ENCODE assay signal across 10 mouse cellular contexts in genomic region chr5:144318286-144318685, GRCm38 (mm10). TPM values are rescaled to one million over a fixed set of nuclear protein-coding genes. Genes with fewer than 3 reads are reported as not detected.
DNase-seq lines count a peak whose midpoint lies in the region; ATAC-seq and TF ChIP-seq lines count a peak whose summit lies in the region.
"Had no signal": no experiment of that assay in that cellular context is flagged by ENCODE, and none has a peak within 500 bp of the region (broad histone marks: within the 10 kb centered on the region; RNA-seq: fewer than 3 reads in every experiment).

No protein-coding gene starts in this region.

- peaks cover 18% of the 10 kb centered on the region for H3K4me1 ChIP-seq in kidney, adult 2 months (ENCODE audit: control insufficient read depth, insufficient read depth, low read length)
- peaks cover 4% of the 10 kb centered on the region; the same call in 1 of the 2 replicates for H3K4me1 ChIP-seq in intestine, embryonic 14.5 days (replicated peaks; ENCODE audit: control insufficient read depth, insufficient read depth, low read length)
- no peaks in the 10 kb centered on the region for H3K4me1 ChIP-seq in midbrain, embryonic 14.5 days (ENCODE audit: control insufficient read depth, insufficient read depth, low read length)

- CTCF ChIA-PET in Patski (lab: Charles Lee), result interaction anchor here (0.9 to 1.2 kb wide), 2 partner anchors 8 to 11 kb away, joined by 3 read pairs; no protein-coding TSS in a partner anchor

- WGBS in kidney, adult 2 months, result 38% methylated on average over 6 of the region's 6 CpGs
- 41% methylated on average over 6 of the region's 6 CpGs for WGBS in intestine, embryonic 14.5 days
- WGBS in midbrain, embryonic 14.5 days, result 57% methylated on average over 6 of the region's 6 CpGs

- H3K4me3 ChIP-seq in kidney, adult 2 months (ENCODE audit: insufficient read depth, low read depth, low read length), result no peak overlapping the region
- H3K4me3 ChIP-seq in intestine, embryonic 14.5 days (ENCODE audit: low read depth, low read length), result no peak overlapping the region
- H3K4me3 ChIP-seq in midbrain, embryonic 14.5 days (replicated peaks; ENCODE audit: low read depth, low read length), result no peak overlapping the region
- H3K4me3 ChIP-seq: neural tube, embryonic 12.5 days had no signal

- ATAC-seq in Patski, result peak; percentile 19
- ATAC-seq in intestine, embryonic 14.5 days (replicated peaks; ENCODE audit: low FRiP score, low TSS enrichment, low read depth), result no peak; the same call in 1 of the 2 replicates
- ATAC-seq in midbrain, embryonic 14.5 days (ENCODE audit: low FRiP score, low TSS enrichment), result no peak

- no peak for TF ChIP-seq POLR2A in kidney, adult 2 months (IDR thresholded peaks at IDR 0.05; ENCODE audit: low read depth, low read length)

- peak; percentile 33 for DNase-seq in kidney, adult 2 months
- no peak for DNase-seq in kidney, adult 18-20 months
- no peak for DNase-seq in Patski (ENCODE audit: low read depth, low spot score)
- DNase-seq in intestine, embryonic 14.5 days (ENCODE audit: low spot score), result no peak
- DNase-seq in lung, postnatal 10 days, result peak; percentile 11
- no peak for DNase-seq in midbrain, embryonic 14.5 days
- no peak for DNase-seq in thymus, postnatal 0 days (ENCODE audit: low spot score)
- DNase-seq: cerebellum, adult 9-11 months; heart, postnatal 14 days had no signal

- in situ Hi-C loops in Patski (cut with MboI; ENCODE audit: low pct_unique_long_range_greater_than_20kb), result no loop called here

- POLR2A ChIA-PET in Patski (lab: Charles Lee), result no interaction called here

- no peaks in the 10 kb centered on the region for H3K27me3 ChIP-seq in kidney, adult 2 months (replicated peaks; ENCODE audit: control insufficient read depth, insufficient read depth, low read length)
- H3K27me3 ChIP-seq in Patski, result no peaks in the 10 kb centered on the region
- H3K27me3 ChIP-seq in intestine, embryonic 14.5 days (replicated peaks; ENCODE audit: control insufficient read depth, insufficient read depth, low read length), result no peaks in the 10 kb centered on the region
- no peaks in the 10 kb centered on the region for H3K27me3 ChIP-seq in midbrain, embryonic 14.5 days (ENCODE audit: control insufficient read depth, insufficient read depth, low read length)
- H3K27me3 ChIP-seq: neural tube, embryonic 12.5 days had no signal

- H3K9me3 ChIP-seq in intestine, embryonic 14.5 days (ENCODE audit: control insufficient read depth, low read length), result no peaks in the 10 kb centered on the region
- H3K9me3 ChIP-seq in midbrain, embryonic 14.5 days (ENCODE audit: control insufficient read depth, low read length), result no peaks in the 10 kb centered on the region
- H3K9me3 ChIP-seq: neural tube, embryonic 12.5 days had no signal

- TF ChIP-seq CTCF in kidney, adult 2 months (conservative IDR thresholded peaks at IDR 0.05; ENCODE audit: insufficient read depth, insufficient read length, low read depth, low read length), result no peak
- TF ChIP-seq CTCF in Patski (IDR thresholded peaks at IDR 0.05), result no peak

- H3K9ac ChIP-seq in intestine, embryonic 14.5 days (ENCODE audit: low read length), result no peak overlapping the region
- no peak overlapping the region for H3K9ac ChIP-seq in midbrain, embryonic 14.5 days (replicated peaks; ENCODE audit: low read length)
- H3K9ac ChIP-seq: neural tube, embryonic 12.5 days had no signal

- H3K4me2 ChIP-seq in intestine, embryonic 14.5 days (ENCODE audit: low read length), result no peak overlapping the region
- no peak overlapping the region for H3K4me2 ChIP-seq in midbrain, embryonic 14.5 days (ENCODE audit: low read length)
- H3K4me2 ChIP-seq: neural tube, embryonic 12.5 days had no signal

- no peaks in the 10 kb centered on the region for H3K36me3 ChIP-seq in kidney, adult 2 months (ENCODE audit: control insufficient read depth, insufficient read depth, low read length)
- H3K36me3 ChIP-seq in intestine, embryonic 14.5 days (ENCODE audit: control insufficient read depth, insufficient read depth, low read length), result no peaks in the 10 kb centered on the region
- no peaks in the 10 kb centered on the region for H3K36me3 ChIP-seq in midbrain, embryonic 14.5 days (ENCODE audit: control insufficient read depth, insufficient read depth, low read length)
- H3K36me3 ChIP-seq: neural tube, embryonic 12.5 days had no signal

- 0 out of 2 replicates have a peak overlapping the region, but pooled peaks have one; percentile 12 for H3K27ac ChIP-seq in kidney, adult 2 months (ENCODE audit: insufficient read depth, low read depth, low read length)
- H3K27ac ChIP-seq in intestine, embryonic 14.5 days (ENCODE audit: low read depth), result peak overlapping the region; percentile 48
- no peak overlapping the region for H3K27ac ChIP-seq in midbrain, embryonic 14.5 days (replicated peaks; ENCODE audit: low read depth, low read length)
- H3K27ac ChIP-seq: neural tube, embryonic 12.5 days had no signal

RNA-seq across cellular contexts. Expression of gene Baiap2l1, which starts 39.6 kb away (rescaled TPM):
- 10.7 and 10.8 TPM in 2 replicates for polyA plus RNA-seq in kidney, adult 2 months (2012; rRNA removed)
- 20.9 TPM for polyA plus RNA-seq in Patski (2021)
- 12.6 and 16.7 TPM in 2 replicates for polyA plus RNA-seq in intestine, embryonic 14.5 days (2014; fragmentation: Nextera tagmentation; extraction: Ambion mirVana)
- 0.78 and 1.1 TPM in 2 replicates for polyA plus RNA-seq in midbrain, embryonic 14.5 days (2014; fragmentation: Nextera tagmentation; extraction: Ambion mirVana)
- 2.3 and 2.7 TPM in 2 replicates for polyA plus RNA-seq in thymus, postnatal 0 days (2015; fragmentation: Nextera tagmentation; extraction: Ambion mirVana)

Comparison
In these comparisons a context has a peak if more than half of its experiments do, and no peak if none do; other contexts are left out.
1. DNase-seq: peak in kidney, adult 2 months (single experiment) and lung, postnatal 10 days (single experiment); none in kidney, adult 18-20 months (single experiment), Patski (single experiment), intestine, embryonic 14.5 days (single experiment), midbrain, embryonic 14.5 days (single experiment) and thymus, postnatal 0 days (single experiment).